Comparison of ENCODE assay signal across 18 mouse cellular contexts in the genomic region with DNA sequence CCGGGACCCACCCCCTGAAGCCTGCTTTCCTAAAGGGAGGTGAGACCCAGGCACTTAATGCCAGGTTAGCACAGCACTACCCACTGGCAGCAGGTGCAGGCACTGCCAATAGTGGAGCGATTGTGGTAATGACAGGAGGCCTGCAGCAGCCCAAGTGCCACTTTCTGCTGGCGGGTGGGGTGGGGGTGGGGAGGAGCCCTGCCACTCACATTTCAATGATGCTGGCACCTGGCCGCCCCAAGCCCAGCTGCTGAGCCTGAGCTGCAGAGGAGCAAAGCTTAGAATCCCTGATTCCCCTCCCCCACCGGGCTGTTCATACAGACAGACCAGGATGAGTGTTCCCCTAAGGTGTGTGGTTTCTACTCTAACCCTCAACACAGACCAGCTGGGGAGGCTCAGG. TPM values are rescaled to one million over a fixed set of nuclear protein-coding genes. Genes with fewer than 3 reads are reported as not detected.
DNase-seq lines count a peak whose midpoint lies in the region; ATAC-seq and TF ChIP-seq lines count a peak whose summit lies in the region.
"Had no signal": no experiment of that assay in that cellular context is flagged by ENCODE, and none has a peak within 500 bp of the region (broad histone marks: within the 10 kb centered on the region; RNA-seq: fewer than 3 reads in every experiment).

No protein-coding gene starts in this region.

- intact Hi-C loops in left cerebral cortex, postnatal 4 days (cut with DNase I), result no loop called here

- no peak overlapping the region for H3K9ac ChIP-seq in embryonic facial prominence, embryonic 15.5 days
- H3K9ac ChIP-seq: limb, embryonic 12.5 days; liver, postnatal 0 days had no signal

- peak; percentile 28 for DNase-seq in left cerebral cortex, postnatal 4 days
- no peak for DNase-seq in left cerebral cortex, adult 9 months (ENCODE audit: low spot score in 2 of 2)
- peak; percentile 78 for DNase-seq in brain, embryonic 14.5 days (ENCODE audit: low read depth)
- DNase-seq in thymus, adult 18-20 months, result peak; percentile 72 to 85
- no peak for DNase-seq in adrenal gland, adult 8-10 months
- DNase-seq: cerebellum, adult 11-12 months; gastrocnemius, adult 2 months; kidney, adult 18-20 months; kidney, postnatal 4 days; liver, postnatal 0 days had no signal

- peak; percentile 72 for ATAC-seq in embryonic facial prominence, embryonic 15.5 days (ENCODE audit: insufficient number of reproducible peaks, low FRiP score, low TSS enrichment, low read depth)
- ATAC-seq in granulocyte monocyte progenitor cell, adult 5-6 weeks (replicated peaks; ENCODE audit: poor library complexity, severe bottlenecking), result no peak
- ATAC-seq: activated CD4-positive, CD25-positive, alpha-beta regulatory T cell, adult 4 months; liver, postnatal 0 days had no signal

- WGBS in embryonic facial prominence, embryonic 15.5 days, result 33% methylated on average over 5 of the region's 5 CpGs

- H3K36me3 ChIP-seq in embryonic facial prominence, embryonic 15.5 days, result no peaks in the 10 kb centered on the region
- H3K36me3 ChIP-seq: limb, embryonic 12.5 days had no signal

- no peaks in the 10 kb centered on the region for H3K9me3 ChIP-seq in embryonic facial prominence, embryonic 15.5 days (replicated peaks)
- H3K9me3 ChIP-seq: limb, embryonic 12.5 days had no signal

- H3K4me2 ChIP-seq in embryonic facial prominence, embryonic 15.5 days (replicated peaks), result no peak overlapping the region
- H3K4me2 ChIP-seq: limb, embryonic 12.5 days had no signal

- H3K27ac ChIP-seq in embryonic facial prominence, embryonic 15.5 days (replicated peaks), result no peak overlapping the region
- H3K27ac ChIP-seq: gastrocnemius, adult 2 months; limb, embryonic 12.5 days had no signal

- peaks cover 4% of the 10 kb centered on the region; the same call in 1 of the 2 replicates for H3K4me1 ChIP-seq in embryonic facial prominence, embryonic 15.5 days

- H3K27me3 ChIP-seq in embryonic facial prominence, embryonic 15.5 days, result peaks cover 43% of the 10 kb centered on the region

- no peak for TF ChIP-seq CTCF in brain, embryonic 14.5 days (IDR thresholded peaks at IDR 0.05; ENCODE audit: borderline replicate concordance, extremely low read depth, insufficient read depth, insufficient read length)

- TF ChIP-seq POLR2A in brain, embryonic 14.5 days (IDR thresholded peaks at IDR 0.05; ENCODE audit: borderline replicate concordance, extremely low read depth, insufficient read depth, insufficient read length, poor library complexity, severe bottlenecking), result no peak

- H3K4me3 ChIP-seq in embryonic facial prominence, embryonic 15.5 days (replicated peaks), result no peak overlapping the region
- H3K4me3 ChIP-seq: gastrocnemius, adult 2 months; limb, embryonic 12.5 days had no signal

RNA-seq across cellular contexts. Expression of a gene that starts 8.6 kb away (rescaled TPM):
- 10 to 100 TPM; 16.6 to 17.4 TPM for total RNA-seq in left cerebral cortex, postnatal 4 days (2021)
- polyA plus RNA-seq in brain, embryonic 14.5 days (2012; rRNA removed), result 10.8 and 11.0 TPM in 2 replicates
- polyA plus RNA-seq in embryonic facial prominence, embryonic 15.5 days (2015; fragmentation: Nextera tagmentation; extraction: Ambion mirVana), result 0.13 and 0.40 TPM in 2 replicates
- under 1 TPM; 0.17 to 0.89 (median 0.27) TPM for total RNA-seq in adrenal gland, adult 8-10 months (2022)
- not detected in 2 replicates for total RNA-seq in granulocyte monocyte progenitor cell, adult 5-6 weeks (2014; fragmentation: Nextera tagmentation)
- total RNA-seq in granulocyte monocyte progenitor cell, adult 5-6 weeks (2017), result not detected in 2 replicates
- total RNA-seq: CH12.LX; gastrocnemius, adult 2 months; hematopoietic stem cell, adult 5-6 weeks; megakaryocyte progenitor cell, adult 5-6 weeks had no signal
- polyA plus RNA-seq: activated CD4-positive, CD25-positive, alpha-beta regulatory T cell, adult 4 months; liver, postnatal 0 days; stomach, embryonic 16.5 days had no signal

RNA-seq across cellular contexts. Expression of a gene that starts 23.4 kb away (rescaled TPM):
- 10 to 100 TPM; 61.9 to 64.5 TPM for total RNA-seq in left cerebral cortex, postnatal 4 days (2021)
- 35.8 and 47.8 TPM in 2 replicates for polyA plus RNA-seq in brain, embryonic 14.5 days (2012; rRNA removed)
- polyA plus RNA-seq in embryonic facial prominence, embryonic 15.5 days (2015; fragmentation: Nextera tagmentation; extraction: Ambion mirVana), result 42.6 and 43.0 TPM in 2 replicates
- 10 to 100 TPM; 41.8 to 61.6 (median 48.6) TPM for total RNA-seq in adrenal gland, adult 8-10 months (2022)
- total RNA-seq in granulocyte monocyte progenitor cell, adult 5-6 weeks (2014; fragmentation: Nextera tagmentation), result 35.1 and 35.9 TPM in 2 replicates
- 27.3 and 32.2 TPM in 2 replicates for total RNA-seq in granulocyte monocyte progenitor cell, adult 5-6 weeks (2017)

RNA-seq across cellular contexts. Expression of a gene that starts 25.3 kb away (rescaled TPM):
- total RNA-seq in left cerebral cortex, postnatal 4 days (2021), result 10 to 100 TPM; 19.8 to 20.5 TPM
- 36.3 and 39.7 TPM in 2 replicates for polyA plus RNA-seq in brain, embryonic 14.5 days (2012; rRNA removed)
- 24.3 and 25.6 TPM in 2 replicates for polyA plus RNA-seq in embryonic facial prominence, embryonic 15.5 days (2015; fragmentation: Nextera tagmentation; extraction: Ambion mirVana)
- total RNA-seq in adrenal gland, adult 8-10 months (2022), result 10 to 100 TPM; 17.3 to 26.1 (median 21.6) TPM
- total RNA-seq in granulocyte monocyte progenitor cell, adult 5-6 weeks (2014; fragmentation: Nextera tagmentation), result 15.8 and 17.7 TPM in 2 replicates
- total RNA-seq in granulocyte monocyte progenitor cell, adult 5-6 weeks (2017), result 13.1 and 19.1 TPM in 2 replicates

RNA-seq across cellular contexts. Expression of a gene that starts 53.4 kb away (rescaled TPM):
- total RNA-seq in left cerebral cortex, postnatal 4 days (2021), result 10 to 100 TPM; 59.2 to 60.9 TPM
- polyA plus RNA-seq in brain, embryonic 14.5 days (2012; rRNA removed), result 50.2 and 73.1 TPM in 2 replicates
- polyA plus RNA-seq in embryonic facial prominence, embryonic 15.5 days (2015; fragmentation: Nextera tagmentation; extraction: Ambion mirVana), result 5.2 and 6.1 TPM in 2 replicates
- total RNA-seq in adrenal gland, adult 8-10 months (2022), result 10 to 100 TPM in 3 of 4 experiments, 1 to 10 TPM in 1; 9.9 to 14.3 (median 11.7) TPM
- 3.2 and 7.7 TPM in 2 replicates for total RNA-seq in granulocyte monocyte progenitor cell, adult 5-6 weeks (2014; fragmentation: Nextera tagmentation)
- 2.4 and 3.6 TPM in 2 replicates for total RNA-seq in granulocyte monocyte progenitor cell, adult 5-6 weeks (2017)

RNA-seq across cellular contexts. Expression of a gene that starts 53.5 kb away (rescaled TPM):
- total RNA-seq in left cerebral cortex, postnatal 4 days (2021), result 100 to 1,000 TPM; 244 to 245 TPM
- polyA plus RNA-seq in brain, embryonic 14.5 days (2012; rRNA removed), result 324 and 394 TPM in 2 replicates
- polyA plus RNA-seq in embryonic facial prominence, embryonic 15.5 days (2015; fragmentation: Nextera tagmentation; extraction: Ambion mirVana), result 472 and 518 TPM in 2 replicates
- total RNA-seq in adrenal gland, adult 8-10 months (2022), result 100 to 1,000 TPM; 195 to 232 (median 215) TPM
- total RNA-seq in granulocyte monocyte progenitor cell, adult 5-6 weeks (2014; fragmentation: Nextera tagmentation), result 385 and 398 TPM in 2 replicates
- total RNA-seq in granulocyte monocyte progenitor cell, adult 5-6 weeks (2017), result 503 and 523 TPM in 2 replicates

Comparison
In these comparisons a context has a peak if more than half of its experiments do, and no peak if none do; other contexts are left out.
1. DNase-seq: peak in left cerebral cortex, postnatal 4 days (single experiment), brain, embryonic 14.5 days (single experiment) and thymus, adult 18-20 months (2 of 2); none in left cerebral cortex, adult 9 months (0 of 2) and adrenal gland, adult 8-10 months (single experiment).
2. RNA of a gene that starts 8.6 kb away (total RNA-seq): 16.6 to 17.4 TPM in left cerebral cortex, postnatal 4 days; 0.17 to 0.89 TPM in adrenal gland, adult 8-10 months and not detected in granulocyte monocyte progenitor cell, adult 5-6 weeks; every median in the first group is over 4 times any median in the second.